Mouse (Mus musculus) natural killer cell, adult 2 months (primary cell): ENCODE results near the gene Strbp.
A peak's percentile ranks its signal among the peaks of the same experiment; 100 is the strongest.

Source experiments
- DNase-seq, 2 experiments: peaks; one replicate each; pipeline ENCODE4 v3.0.0; 2022; ENCODE audit warnings: low spot score in 2 of 2

Strbp gene

GRCm38 (mm10) chr2:37704141-37704760 lies 592 bp upstream of the Strbp start:
- no peak for DNase-seq

GRCm38 (mm10) chr2:37702301-37703172 lies 1.1 kb downstream of the Strbp start:
- DNase-seq = peak; percentile 3 to 17

GRCm38 (mm10) chr2:37689064-37689615 lies 14.5 kb downstream of the Strbp start:
- DNase-seq = no peak

- no peak for DNase-seq
These were observed 16.6 kb downstream of the Strbp start for GRCm38 (mm10) chr2:37687031-37687430.

- no peak for DNase-seq
These were observed 18.8 kb downstream of the Strbp start for GRCm38 (mm10) chr2:37684864-37685263.

- DNase-seq = no peak
These were observed 21.4 kb downstream of the Strbp start for GRCm38 (mm10) chr2:37682197-37682811.

GRCm38 (mm10) chr2:37651086-37651485 lies 52.6 kb downstream of the Strbp start:
- no peak for DNase-seq

GRCm38 (mm10) chr2:37649590-37649989 lies 54.1 kb downstream of the Strbp start:
- DNase-seq = no peak

GRCm38 (mm10) chr2:37648966-37649365 lies 54.7 kb downstream of the Strbp start:
- no peak for DNase-seq

GRCm38 (mm10) chr2:37623343-37623742 lies 80.3 kb downstream of the Strbp start:
- no peak for DNase-seq

- no peak for DNase-seq
These were observed 115.7 kb downstream of the Strbp start for GRCm38 (mm10) chr2:37587919-37588318.

- no peak for DNase-seq
These were observed 125.5 kb downstream of the Strbp start for GRCm38 (mm10) chr2:37578185-37578584.

- no peak for DNase-seq
These were observed 127.0 kb downstream of the Strbp start for GRCm38 (mm10) chr2:37576661-37577060.

GRCm38 (mm10) chr2:37572141-37572540 lies 131.5 kb downstream of the Strbp start:
- no peak for DNase-seq

GRCm38 (mm10) chr2:37570703-37571102 lies 133.0 kb downstream of the Strbp start:
- DNase-seq = no peak

GRCm38 (mm10) chr2:37569888-37570287 lies 133.8 kb downstream of the Strbp start:
- DNase-seq = no peak

- peak; percentile 32 to 56 for DNase-seq
These were observed 137.6 kb downstream of the Strbp start for GRCm38 (mm10) chr2:37566035-37566434.

GRCm38 (mm10) chr2:37565579-37565978 lies 138.1 kb downstream of the Strbp start:
- peak; percentile 42 to 62 for DNase-seq

- no peak for DNase-seq
These were observed 147.3 kb downstream of the Strbp start for GRCm38 (mm10) chr2:37556366-37556765.

- DNase-seq = no peak
These were observed 154.2 kb downstream of the Strbp start for GRCm38 (mm10) chr2:37549346-37550012.

GRCm38 (mm10) chr2:37531639-37532038 lies 172.0 kb downstream of the Strbp start:
- no peak for DNase-seq

GRCm38 (mm10) chr2:37530766-37531165 lies 172.9 kb downstream of the Strbp start:
- no peak for DNase-seq
